Mouse (Mus musculus): ENCODE results near the gene Lgals8.
A peak's percentile ranks its signal among the peaks of the same experiment; 100 is the strongest.
"Not testable (repeated sequence)": the region's sequence is repeated elsewhere in the genome, so short reads cannot be mapped to it uniquely, and the experiment has no call there.

Lgals8 gene

DNA sequence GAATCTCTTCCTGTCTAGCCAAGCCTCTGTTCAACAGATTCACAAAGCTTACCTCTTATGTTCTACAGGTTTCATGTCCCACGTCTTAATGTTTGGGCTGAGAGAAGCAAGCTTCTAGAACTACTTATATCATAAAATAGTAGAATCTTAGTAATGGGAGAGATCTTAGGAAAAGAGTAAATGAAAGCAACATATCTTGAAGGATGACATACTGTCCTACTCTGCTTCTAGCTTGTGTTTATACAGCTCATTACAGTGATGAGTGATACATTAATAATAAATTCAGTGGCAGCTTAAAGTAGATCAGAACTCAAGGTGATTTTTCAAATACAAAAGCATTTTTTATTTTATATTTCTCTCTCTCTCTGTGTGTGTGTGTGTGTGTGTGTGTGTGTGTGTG, at the start of gene Lgals8:
Lgals8 (minus strand) TSS at position 101 of the 400 bp plus-strand sequence.
- DNase-seq (ENCODE audit: low read depth): no peak

DNA sequence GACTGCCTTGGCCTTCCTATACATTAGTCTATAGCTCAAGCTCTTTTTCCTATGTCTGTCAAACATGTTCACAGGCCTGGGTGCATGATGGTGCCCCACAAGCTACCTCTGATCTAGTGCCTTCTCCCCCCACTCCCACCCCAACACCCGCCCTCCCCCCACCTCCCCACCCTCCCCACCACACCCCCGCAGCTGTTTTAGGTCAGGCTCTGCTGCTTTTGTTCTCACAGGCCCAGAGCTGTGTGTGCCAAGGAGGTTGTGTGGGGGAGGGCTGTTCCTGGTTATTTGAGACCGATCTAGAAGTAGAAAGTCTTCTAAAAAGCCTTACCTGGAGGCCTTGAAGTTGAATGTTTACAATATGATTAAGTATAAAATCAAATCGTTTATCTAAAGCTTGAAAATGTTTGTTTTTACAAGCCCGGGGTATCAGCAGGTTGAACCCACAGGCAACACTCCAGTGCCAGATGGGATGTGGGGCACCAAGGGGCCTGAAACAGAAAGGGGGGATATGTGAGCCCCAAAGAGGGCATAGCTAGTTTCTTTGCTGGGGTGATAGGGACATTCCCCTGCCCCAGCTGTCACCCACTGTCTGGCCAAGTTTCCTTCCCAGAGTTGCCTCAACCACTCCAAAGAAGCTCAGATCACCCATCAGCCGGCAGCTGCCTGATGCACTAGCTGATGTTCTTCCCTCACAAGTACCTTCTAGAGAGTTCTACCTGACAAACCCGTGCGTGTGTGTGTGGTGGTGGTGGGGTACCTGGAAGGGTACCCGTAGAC, 46.6 kb upstream of the Lgals8 start:
- no peak for DNase-seq (ENCODE audit: low read depth)

DNA sequence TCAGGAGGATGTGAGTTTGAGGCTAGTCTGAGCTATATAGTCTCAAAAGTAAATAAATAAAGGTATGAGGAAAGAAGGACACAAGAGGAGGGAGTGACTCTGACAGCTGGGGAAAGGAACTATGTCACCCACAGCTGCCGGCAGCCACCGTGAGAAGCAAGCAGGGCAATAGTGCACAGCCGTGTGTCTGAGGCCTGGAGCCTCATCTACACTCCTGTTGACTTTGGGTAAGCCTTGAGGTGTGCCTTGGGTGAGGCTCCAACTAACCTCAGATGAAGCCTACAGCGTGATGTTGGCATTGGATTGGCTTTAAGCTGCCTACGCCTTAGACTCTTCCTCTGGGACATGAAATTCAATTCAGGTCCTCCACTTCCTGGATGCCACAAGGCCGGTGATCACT, 45.3 kb upstream of the Lgals8 start:
- DNase-seq (ENCODE audit: low read depth): no peak

DNA sequence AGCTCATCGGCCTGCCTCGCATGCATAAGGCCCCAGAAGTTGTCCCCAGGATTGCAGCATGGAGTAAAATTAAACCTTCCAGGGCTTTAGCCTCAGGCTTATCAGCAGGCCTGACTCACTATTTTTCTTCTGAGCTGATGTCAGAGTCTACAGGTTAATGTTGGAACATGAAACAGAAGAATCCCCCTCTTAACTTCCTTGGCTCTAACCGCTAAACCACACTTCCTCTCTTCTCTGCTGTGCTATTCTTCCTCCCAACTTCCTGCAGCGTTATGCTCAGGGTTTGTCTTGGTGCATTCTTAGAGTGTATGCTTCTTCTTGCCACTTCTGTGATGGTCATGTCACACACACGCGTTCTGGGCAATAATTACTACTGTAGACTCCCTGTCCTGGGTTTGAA, 42.7 kb upstream of the Lgals8 start:
- peak; percentile 22 for DNase-seq (ENCODE audit: low read depth)

DNA sequence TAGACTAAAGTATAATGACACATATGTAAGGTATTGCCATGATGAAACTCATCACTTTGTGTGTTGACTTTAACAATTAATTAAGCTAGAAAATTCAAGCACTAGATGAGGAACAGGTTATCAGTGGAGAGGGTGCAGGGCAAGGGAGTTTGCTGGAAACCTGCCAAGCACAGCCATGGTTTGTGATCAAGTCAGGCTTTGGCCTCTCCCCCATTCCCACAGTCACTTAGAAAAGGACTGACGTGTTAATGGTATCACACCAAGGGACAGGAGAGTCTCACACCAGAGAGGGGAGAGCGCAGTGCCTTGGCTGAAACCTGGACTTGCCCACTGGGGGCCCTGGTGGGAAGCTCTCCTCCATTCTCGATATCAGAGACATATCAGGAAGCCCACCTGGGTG, 40.6 kb upstream of the Lgals8 start:
- DNase-seq (ENCODE audit: low read depth): no peak

DNA sequence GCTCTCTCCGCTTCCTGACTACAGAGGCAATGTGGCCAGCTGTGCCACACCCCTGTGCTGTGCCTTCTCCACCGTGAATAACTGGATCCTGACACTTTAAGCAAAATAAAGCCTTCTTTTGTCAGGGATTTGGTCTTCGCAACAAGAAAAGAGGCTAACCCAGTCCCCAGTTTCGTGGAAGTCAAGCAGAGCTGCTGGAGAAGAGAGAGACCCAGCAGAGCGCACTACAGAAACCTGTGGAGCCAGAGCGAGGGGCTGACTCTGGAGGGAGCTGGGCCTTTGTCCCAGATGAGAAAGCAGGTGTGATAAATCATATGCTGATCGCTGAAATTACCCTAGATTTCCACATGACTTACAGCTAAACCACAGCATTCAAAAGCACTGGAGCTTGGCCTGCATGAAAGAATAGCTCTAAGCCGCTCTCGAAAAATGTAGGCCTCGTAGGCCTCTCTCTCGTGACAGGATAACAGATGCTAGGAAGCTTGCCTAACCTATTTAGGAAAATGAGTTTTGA, 38.6 kb upstream of the Lgals8 start:
- DNase-seq (ENCODE audit: low read depth): no peak

DNA sequence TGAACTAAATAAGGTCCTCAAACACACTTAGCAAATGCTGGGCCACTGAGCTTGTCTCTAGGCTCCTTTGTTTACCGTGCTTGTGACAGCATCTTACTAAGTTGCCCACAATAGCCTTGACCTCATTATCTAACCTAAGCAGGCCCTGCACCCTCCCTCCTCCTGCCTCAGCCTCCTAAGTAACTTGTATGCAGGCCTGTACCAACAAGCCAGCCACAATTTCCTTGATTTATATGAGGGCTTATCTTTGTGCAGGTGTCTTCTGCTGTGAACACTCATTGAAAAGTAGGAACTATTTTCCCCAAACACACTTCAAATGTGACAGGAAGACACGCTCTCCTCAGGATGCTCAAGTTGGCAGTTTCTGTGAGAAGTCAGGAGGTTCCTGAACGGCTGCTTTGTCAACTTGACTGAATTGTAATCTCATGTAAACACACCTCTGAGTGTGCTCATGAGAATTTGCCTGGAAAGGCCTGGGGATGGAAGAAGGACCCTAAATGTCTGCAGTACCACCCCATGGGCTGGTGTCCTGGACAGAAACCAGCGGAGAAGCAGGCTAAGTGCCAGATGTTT, 38.0 kb upstream of the Lgals8 start:
- peak; percentile 25 for DNase-seq (ENCODE audit: low read depth)

DNA sequence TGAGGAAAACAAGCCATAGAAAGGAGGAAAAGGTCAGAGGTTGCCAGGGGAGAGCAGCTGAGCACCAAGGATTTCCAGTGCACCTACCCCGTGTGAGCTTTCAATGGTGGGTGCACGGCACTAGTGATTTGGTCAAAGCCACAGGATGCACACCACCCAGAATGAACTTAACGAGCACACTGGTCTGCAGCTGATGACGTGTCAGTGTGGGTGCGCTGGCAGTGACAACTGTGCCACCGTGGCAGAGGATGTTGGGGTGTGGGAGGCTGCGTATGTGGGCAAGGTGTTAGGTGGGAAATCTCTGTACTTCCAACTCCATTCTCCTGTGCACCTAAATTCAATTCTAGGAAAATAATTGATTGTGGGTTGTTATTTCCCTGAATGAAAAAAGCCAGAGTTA, 34.4 kb upstream of the Lgals8 start:
- no peak for DNase-seq (ENCODE audit: low read depth)

DNA sequence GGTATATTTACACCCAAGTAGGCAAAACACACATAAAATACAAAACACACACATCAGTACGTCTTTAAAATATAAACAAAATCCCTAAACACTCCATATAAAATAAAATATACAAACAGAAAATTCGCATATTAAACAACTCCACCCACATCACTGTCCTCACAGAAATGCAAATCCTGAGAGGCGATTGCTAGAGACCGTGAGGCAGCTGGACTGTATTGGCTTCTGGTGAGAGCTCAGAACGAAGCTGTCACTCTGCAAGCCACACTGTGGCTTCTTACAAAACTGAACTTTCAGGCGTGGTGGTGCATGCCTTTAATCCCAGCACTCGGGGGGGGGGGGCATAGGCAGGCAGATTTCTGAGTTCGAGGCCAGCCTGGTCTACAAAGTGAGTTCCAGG, 33.1 kb upstream of the Lgals8 start:
- DNase-seq (ENCODE audit: low read depth): no peak

DNA sequence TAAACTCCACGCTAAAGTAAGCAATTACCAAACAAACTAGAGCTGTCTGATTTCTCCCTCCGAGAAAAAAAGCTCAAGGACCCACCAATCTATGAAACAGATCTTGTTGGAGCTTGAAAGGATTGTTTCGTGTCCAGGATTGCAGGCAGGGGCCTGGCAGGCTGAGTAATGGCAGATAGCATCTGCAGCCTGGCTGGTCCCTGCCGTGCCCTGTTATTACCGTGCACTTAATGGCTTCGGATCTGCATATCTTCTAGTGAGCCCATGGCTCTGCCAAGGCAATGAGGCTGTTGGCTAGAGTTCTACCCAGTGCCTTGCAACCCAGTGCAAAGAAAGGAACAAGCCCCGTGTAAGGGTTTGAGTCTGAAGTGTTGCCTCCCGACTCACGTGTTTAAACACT, 30.0 kb upstream of the Lgals8 start:
- DNase-seq (ENCODE audit: low read depth): no peak

DNA sequence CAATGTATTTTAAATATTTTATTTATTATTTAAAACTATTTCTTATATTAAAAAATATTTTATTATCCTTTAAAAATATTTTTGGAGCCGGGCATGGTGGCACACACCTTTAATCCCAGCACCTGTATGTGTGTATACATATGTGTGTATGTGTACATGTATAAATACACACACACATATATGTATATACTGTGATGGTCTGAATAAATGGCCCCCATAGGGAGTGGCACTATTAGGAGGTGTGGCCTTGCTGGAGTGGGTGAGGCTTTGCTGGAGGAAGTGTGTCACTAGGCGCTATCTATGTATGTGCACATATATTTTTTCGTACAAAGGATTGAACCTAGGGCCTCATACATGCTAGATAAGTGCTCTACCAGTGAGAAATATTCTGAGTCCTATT, 27.8 kb upstream of the Lgals8 start:
- no peak for DNase-seq (ENCODE audit: low read depth)

DNA sequence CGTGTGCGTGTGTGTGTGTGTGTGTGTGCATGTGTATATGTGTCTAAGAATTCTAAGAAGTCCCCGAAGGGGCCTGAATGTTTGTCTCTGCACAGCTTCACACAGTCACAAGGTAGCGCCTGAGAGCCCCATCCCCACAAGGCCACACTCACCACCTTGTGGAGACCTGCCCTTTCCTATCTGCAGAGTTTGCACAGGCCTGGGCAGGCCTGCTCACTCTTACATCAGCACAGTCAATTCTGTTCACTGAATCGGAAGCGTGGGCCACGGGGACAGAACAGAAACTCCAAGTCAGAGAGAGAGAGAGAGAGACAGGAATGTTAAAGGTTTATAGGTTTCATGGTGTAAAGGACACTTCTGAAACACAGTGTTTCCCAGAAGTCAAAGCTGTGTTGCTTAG, 20.9 kb upstream of the Lgals8 start:
- DNase-seq (ENCODE audit: low read depth): no peak

DNA sequence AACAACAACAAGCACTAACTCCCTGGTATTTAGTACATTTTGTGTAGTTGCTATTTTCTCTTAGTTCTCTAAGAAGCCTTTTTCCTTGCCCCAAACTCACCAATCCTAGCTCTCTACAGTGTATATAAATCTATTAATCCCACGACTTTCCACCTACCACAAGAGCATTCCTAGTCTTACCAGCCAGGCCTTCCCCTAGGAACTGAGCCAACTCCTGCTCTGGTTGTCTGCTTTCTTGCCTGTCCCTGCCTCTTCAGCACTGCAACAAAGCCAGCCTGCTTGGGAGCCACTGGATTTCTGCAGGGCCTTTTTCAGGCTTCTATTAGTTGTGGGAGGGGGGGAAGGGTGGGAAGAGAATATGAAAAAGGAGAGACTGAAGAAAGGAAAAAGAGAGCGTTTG, 20.5 kb upstream of the Lgals8 start:
- no peak for DNase-seq (ENCODE audit: low read depth)

DNA sequence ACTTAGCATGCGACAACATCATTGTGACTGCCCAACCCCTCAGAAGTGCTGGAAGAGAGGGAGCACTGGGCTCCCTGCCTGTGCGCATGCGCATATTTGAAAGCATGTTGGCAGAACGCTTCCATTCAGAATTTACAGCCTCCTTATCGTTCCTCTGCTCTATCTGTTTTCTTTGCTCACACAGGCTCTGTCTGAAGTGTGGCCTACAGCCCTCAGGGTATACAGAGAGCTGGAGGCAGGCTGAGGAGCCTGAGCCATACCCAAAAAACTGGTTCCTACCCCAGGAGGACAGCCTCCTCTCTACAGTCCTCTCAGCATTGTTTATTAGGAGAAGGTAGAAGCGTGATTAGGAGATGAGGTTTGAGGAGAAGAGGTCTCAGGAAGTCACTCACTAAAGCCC, 15.1 kb upstream of the Lgals8 start:
- DNase-seq (ENCODE audit: low read depth): no peak

DNA sequence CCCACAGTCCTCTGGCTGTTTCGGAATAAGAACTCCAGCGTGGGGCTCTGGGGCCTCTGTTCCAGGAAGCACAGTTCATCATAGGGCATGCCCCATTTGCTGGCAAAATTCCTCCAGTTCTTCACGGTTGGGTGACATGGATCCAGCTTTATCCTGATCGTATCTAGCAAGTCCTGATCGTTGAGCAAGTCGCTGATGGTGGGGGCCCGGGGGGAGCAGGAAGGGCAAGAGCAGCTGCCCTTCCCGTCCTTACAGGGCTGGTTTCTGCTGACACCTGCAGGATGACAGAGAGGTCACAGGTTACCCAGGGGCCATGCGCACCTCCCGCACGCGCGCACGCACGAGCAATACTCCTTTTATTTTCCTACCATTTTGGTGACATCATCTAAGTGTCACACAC, 13.6 kb upstream of the Lgals8 start:
- DNase-seq (ENCODE audit: low read depth): no peak

DNA sequence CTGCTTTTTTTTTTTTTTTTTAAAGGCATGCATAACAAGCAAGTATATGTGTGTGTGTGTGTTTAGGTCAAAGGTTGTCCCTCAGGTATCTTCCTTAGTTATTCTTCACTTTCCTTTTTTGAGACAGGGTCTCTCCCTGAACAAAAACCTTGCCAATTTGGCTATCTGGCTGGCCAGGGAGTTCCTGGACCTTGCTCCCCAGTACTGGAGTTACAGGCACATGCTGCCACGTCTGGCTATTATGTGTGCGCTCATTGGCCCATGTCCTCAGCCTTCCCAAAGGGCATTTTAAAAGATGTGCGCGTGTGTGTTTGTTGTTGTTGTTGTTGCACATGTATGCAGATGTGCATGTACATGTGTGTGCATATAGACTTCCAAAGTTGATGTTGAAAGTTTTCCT, 12.1 kb upstream of the Lgals8 start:
- no peak for DNase-seq (ENCODE audit: low read depth)

DNA sequence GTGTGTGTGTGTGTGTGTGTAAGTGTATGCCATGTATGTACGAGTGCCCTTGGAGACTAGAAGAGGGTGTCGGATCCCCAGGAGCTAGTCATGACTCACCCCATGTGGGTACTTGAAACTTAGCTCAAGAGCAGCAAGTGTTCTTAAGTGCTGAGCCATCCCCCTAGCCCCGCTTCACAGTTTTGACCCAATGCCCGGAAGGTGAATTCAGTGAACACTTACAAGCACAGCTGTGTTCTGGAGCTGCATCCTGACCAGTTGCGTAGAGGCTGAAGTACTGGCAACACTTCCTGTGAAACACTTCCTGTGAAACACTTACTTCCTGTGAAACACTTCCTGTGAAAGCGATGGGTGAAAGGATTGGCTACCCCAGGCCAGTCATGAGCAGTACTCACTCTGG, 10.5 kb upstream of the Lgals8 start:
- DNase-seq (ENCODE audit: low read depth): no peak

DNA sequence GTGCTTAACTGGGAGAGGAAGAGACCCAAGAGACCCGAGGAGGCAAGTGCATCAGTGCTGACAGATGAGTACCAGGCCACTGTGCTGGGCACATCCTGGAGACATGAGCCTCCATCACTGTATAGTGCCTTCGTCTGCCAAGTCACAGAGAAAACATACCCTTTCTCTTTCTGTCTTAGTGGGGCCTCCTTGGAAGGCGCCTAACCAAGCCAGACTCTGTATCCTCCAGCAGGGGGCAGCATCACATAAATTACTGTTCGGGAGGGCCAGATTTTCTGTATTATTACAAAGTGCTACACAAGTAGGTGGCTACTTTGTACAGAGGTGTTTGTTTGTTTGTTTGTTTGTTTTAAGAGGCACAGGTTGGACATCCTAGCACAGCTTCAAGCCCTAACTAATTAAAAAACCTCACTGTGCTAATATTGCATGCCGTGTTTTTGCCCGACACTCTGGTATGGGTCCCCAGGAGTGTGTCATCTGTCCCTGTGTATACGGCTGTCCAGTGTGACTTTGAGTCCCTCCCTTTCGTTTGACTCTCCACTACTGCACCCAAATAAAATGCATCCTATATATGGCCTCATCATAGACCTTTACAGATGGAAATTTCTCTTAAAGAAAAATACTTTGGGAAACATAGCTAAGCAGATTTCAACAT, 9.1 kb upstream of the Lgals8 start:
- peak; percentile 63 for DNase-seq (ENCODE audit: low read depth)

DNA sequence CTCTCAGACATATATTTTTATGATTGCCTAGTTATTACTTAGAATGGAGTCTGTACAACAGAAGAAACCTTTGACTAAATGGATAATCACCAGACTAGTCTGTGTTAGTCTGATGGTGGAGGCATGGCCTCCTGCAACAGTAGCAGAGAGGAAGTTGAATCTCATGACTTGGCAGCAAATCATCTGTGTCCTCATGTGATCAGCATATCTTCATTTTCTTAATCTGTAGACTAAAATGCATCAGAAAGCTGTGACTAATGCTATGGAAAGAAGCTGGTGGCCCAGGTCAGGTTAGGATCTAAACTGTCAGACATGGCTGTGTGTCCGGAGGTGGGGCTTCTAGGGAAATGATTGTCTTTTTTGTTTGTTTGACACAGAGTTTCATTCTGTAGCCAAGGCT, 3.7 kb upstream of the Lgals8 start:
- DNase-seq (ENCODE audit: low read depth): peak; percentile 31

DNA sequence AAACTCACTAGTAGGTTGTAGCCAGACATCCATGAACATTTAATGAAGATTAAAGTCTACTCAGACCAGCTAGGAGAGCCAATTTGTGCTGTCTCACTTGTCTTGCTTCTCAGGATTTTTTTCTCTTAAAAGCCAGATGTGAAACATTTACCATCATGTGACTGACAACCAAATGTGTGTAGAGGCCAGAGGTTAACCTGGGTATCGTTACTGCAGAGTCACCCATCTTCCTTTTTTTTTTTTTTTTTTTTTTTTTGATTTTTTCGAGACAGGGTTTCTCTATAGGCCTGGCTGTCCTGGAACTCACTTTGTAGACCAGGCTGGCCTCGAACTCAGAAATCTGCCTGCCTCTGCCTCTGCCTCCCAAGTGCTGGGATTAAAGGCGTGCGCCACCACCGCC, 585 bp downstream of the Lgals8 start:
- DNase-seq (ENCODE audit: low read depth): not testable (repeated sequence)

DNA sequence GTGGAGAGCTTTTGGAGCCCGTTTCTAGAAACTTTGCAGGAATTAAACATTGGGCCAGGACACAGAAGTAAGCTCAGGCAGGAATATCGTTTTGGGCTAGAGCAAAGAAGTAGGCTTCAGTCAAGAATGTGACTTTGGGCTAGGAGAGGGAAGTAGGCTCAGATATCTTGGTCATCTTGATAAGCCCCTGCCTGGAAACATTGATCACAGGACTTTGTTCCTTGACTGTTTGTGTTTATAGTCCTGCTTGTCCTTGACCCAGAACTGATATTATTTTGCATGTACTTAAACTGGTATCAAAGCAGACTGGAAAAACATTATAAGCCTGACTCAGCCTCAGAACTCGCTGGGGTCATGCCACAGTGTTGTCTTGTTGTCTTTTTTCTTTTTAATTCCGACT, 2.1 kb downstream of the Lgals8 start:
- DNase-seq (ENCODE audit: low read depth): no peak

DNA sequence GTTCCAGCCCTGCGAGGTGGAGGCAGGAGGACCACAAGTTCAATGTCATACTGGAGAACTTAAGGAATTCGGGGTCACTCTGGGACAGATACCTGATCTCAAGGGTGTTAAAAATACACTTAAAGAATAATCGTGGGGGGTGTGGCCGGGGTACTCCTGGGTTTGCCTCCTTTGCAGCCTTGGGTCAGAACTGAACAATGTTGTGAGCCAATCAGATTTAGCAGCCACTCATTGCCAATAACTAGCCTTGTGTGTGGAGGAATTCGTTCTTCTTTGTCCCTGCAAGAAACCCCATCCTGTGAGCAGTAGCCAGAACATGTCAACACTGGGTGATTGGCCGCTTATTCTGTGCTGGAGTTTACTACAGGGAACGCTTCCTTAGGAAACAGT, 3.0 kb downstream of the Lgals8 start:
- peak; percentile 12 for DNase-seq (ENCODE audit: low read depth)
